Mouse (Mus musculus): ENCODE measurements at regions not wholly inside any gene's neighbourhood (a gene's known extent, or its start where the extent isn't known, plus 50 kb on each side); places are given as distances from the start of the nearest gene placed in this dataset.

DNA sequence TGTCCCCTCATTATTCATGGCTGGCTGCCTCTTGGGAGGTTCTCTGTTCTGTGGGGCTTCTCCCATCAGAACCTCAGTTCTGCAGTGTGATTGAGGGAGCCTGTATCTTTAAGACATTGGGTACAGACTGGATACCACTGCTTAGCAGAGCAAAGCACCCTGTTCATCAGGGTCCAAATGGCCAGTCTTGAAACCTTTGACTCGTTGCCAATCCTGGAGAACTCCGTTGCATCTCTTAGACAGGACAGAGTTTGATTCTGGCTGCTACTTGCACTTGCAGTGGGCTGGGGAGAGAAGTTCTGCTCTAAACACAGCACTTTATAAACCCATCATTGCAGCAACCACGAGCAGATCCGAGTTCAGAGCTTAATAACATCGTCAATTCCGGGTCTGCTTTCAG lies 97.3 kb downstream of the Ppp4r2 start:
- no peak for TF ChIP-seq EP300 (IDR thresholded peaks at IDR 0.05; ENCODE audit: low read depth)
- no peak for TF ChIP-seq CTCF (IDR thresholded peaks at IDR 0.05; ENCODE audit: low read depth)
